Mouse (Mus musculus): Measurements from ENCODE around the gene Nt5c3b.

DNA sequence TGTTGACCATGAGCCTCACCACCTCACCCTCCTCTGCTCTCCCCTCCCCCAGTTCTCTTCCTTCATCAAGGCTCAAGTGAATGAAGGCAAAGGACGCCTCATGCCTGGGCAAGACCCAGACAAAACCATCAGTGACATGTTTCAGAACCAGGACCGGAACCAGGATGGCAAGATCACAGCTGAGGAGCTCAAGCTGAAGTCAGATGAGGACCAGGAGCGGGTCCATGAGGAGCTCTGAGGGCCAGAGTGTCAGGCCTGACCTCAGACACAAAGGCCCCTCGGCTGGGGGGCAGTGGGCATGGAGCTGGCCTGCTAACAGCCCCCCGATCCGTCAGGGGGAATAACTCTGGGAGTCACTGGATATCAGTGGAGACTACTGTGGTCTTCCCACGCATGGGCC is 17.8 kb downstream of the Nt5c3b start:
- TF ChIP-seq CTCF (conservative IDR thresholded peaks at IDR 0.05; ENCODE audit: low read length) (no peak), NANOG (IDR thresholded peaks at IDR 0.05; ENCODE audit: borderline replicate concordance, low read length) (no peak)

Measured in E14TG2a.4 (cell line).